Mouse (Mus musculus): Measurements from ENCODE around the gene Kntc1.
A peak's percentile ranks its signal among the peaks of the same experiment; 100 is the strongest.
"Not testable (repeated sequence)": the region's sequence is repeated elsewhere in the genome, so short reads cannot be mapped to it uniquely, and the experiment has no call there.

The Kntc1 gene

DNA sequence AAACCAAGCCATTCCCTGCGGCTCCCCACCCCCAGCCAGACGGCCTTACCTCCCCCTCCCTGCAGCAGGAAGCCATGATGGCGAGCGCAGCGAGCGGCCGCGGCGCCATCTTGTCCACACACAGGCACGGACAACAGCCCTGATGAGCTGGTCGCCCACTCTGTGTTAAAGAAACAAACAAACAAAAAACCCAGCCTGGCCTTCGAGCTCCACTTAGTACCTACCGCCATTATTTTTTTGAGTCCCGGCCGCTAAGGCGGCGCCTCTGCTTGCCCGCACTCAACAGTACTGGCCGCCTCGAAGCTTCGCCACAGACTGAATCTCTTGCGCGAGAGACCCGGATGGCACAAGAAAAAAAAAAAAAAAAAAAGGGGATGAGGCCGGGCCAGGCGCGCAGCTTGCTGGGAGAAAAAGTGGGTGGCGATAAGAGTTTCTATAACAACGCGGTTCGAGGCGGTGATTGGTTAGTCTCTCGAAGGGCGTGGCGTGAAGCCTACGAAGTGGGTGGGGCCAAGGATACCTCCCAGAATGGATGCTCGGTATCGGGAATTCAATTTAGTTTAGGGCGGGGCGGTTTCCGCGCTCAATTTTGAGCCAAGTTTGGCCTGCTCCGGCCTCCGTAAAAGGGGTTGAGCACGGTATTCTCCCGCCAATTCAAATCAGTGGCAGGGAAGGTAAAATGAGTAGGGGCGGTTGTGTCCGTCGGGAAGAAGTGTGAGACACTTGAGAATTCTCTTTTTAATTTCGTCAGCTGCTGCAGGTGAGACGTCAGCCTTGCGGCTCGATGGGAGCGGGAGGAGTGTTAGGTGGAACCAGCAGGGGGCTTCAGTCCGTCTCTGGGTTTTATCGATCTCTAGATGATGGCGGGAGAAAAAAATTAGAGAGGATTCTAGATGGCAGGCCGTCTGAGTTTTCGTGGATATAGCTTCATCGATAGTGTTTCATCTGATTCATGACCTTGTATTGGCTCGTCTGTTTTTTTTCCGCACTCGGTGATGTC, at the start of gene Kntc1, which contains the start of gene Rsrc2:
Gene Kntc1, plus strand, starts transcription at position 652 of the 1,000 bp plus-strand sequence.
Gene Rsrc2, minus strand, starts transcription at position 350 of the 1,000 bp plus-strand sequence.
- DNase-seq: peak; percentile 99

DNA sequence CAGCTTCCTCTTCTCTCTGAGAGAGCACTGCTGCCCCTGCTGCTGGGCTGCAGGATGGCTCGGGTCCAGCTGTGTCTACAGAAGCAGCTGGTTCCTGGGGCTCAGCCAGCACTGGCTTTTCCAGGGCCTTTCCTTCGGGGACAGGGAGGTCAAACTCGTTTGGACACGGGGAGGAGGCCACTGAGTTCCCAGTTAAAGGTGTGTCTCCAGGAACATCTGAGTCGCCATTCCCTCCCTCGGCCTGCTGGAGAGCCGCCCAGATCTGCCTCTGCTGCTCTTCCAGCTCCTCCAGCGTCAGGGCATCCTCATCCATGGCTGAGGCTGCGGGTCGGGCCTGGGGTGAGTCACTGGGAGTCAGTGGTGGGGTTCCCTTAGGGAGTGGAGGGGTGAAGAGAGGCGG, 48.9 kb upstream of the Kntc1 start:
- DNase-seq: peak; percentile 46

DNA sequence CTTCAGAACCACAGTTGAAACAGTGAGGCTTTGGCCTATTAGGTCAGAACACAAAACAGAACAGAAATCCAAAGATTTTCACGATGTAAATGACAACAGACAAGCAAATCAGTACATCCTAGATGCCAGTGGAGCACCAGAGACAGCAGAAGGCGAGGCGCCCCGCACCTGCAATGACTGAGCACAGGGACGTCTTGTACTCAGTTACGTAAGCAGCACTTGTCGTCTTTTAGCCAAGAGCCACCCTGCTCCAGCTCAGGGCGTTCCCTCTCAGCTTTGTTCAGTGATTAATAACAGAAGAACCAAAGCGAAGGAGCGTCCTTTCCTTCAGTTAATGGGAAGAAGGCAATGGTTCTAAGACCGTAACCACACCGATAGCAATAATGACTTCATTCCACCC, 40.9 kb upstream of the Kntc1 start:
- no peak for DNase-seq

DNA sequence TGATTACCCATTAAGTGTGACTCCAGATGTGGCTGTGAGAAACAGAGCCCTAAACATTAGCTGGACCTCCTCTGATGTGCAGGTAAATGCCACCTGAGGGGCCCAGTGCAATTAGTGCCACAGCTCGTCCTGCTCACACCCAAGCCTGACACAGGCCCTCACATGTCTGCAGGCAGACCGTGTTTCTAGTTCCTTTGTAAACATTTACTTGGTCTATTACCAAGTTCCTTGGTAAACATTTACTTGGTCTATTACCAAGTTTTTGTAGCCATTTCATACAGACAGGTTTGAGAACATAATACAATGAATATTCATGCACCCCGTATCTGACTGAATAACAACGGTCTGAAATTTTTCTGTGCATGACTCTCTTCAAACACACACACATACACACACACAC, 39.9 kb upstream of the Kntc1 start:
- no peak for DNase-seq

GRCm38 (mm10) chr5:123713782-123714181, 35.7 kb upstream of the Kntc1 start:
- no peak for DNase-seq

DNA sequence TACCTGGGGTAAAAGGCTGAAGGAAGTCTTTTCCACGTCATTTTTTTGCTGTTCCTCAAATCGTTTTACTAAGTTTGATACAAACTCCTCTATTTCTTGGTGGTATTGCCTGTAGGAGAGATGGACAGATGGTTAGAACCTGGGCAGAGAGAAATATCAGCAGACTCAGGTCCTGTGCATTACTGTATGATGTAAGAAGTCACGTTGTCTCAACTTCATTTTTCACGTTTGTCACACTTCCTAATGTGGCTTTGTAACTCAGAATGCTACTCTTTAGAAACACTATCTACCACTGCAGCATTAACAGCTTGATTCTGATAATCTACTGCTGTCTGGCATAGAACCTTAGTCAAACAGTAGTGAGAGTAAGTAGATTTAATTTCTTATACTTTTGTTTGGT, 34.9 kb upstream of the Kntc1 start:
- no peak for DNase-seq

DNA sequence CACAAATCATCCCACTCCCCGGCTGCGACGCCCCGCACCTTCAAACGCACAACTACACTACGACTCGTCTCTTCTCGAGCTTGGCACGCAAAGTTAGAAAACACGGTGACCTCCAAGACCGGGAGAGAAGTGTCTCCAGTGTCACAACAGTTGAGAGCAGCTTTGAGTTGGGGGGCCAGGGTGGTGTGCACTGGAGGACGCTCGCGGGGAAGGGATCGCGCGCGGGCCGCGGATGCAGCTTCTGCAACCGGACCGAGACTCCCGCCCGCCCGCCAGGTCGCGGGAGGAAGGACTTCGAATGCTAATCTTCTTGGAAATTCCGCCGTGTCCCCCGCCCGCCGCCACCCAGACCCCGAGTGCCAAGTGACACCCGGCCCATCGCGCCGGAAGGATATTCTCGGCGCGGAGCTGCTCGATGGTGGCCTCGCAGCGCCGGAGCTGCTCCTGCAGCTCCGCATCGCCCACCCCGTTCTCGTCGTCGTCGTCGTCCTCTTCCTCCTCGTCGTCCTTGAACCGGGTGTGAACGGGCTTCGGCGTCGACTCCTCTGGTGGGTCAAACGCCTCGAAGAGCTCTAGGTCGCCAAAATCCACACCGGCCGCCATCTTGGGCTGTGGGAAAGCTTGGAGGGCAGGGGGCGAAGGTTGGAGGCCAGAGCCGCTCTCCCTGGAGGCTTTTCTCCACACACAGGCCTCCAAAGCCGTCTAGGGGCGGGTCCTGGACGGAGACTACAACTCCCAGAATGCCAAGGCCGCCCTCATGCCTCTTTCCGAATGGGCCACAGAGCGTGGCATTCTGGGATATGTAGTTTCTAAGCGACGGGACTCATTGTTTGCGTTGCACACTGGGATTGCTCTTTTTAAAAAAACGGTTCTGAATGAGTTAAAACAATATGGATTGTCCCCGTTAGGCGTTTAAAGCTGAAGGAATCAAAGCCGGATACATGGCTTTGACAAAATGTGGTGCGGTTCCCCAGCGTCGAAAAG, 28.9 kb upstream of the Kntc1 start, which contains the start of gene Zcchc8:
Gene Zcchc8, minus strand, starts transcription at position 773 of the 984 bp plus-strand sequence.
- DNase-seq: peak; percentile 97

DNA sequence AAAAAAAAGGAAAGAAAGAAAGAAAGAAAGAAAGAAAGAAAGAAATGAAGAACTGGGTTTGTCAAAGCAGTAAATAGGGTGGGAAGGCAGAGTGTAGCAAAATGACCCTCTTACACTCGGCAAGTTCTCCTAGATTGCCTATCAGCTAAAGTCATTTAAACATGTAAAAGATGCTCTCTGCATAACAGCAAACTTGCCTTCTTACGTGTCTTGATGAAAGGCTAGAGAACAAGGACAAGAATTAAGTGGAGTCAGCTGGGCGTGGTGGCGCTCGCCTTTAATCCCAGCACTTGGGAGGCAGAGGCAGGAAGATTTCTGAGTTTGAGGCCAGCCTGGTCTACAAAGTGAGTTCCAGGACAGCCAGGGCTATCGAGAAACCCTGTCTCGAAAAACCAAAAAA, 25.7 kb upstream of the Kntc1 start:
- DNase-seq: not testable (repeated sequence)

DNA sequence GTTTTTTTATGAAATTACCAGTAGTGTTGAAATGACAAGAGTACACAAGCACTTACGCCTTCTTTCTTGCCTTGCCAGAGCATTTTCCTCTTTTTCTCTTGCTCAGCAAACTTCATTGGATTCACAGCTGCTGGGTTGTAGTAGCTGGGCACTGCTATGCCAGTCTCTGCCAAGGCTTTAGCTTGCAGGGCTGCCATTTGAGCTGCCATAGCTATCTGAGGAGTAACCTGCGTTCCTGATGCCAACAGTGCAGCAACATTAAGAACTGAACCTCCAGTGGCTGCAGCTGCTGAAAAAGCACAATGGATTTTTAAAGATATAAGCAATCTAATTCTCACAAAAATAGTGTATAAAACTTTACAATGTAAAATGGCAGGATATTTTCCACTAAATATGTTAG, 18.5 kb upstream of the Kntc1 start:
- no peak for DNase-seq

GRCm38 (mm10) chr5:123744358-123744757, 5.2 kb upstream of the Kntc1 start:
- DNase-seq: no peak

- no peak for DNase-seq
Observed at GRCm38 (mm10) chr5:123746253-123746652, 3.3 kb upstream of the Kntc1 start.

- no peak for DNase-seq
Observed at GRCm38 (mm10) chr5:123747604-123748003, 1.9 kb upstream of the Kntc1 start.

DNA sequence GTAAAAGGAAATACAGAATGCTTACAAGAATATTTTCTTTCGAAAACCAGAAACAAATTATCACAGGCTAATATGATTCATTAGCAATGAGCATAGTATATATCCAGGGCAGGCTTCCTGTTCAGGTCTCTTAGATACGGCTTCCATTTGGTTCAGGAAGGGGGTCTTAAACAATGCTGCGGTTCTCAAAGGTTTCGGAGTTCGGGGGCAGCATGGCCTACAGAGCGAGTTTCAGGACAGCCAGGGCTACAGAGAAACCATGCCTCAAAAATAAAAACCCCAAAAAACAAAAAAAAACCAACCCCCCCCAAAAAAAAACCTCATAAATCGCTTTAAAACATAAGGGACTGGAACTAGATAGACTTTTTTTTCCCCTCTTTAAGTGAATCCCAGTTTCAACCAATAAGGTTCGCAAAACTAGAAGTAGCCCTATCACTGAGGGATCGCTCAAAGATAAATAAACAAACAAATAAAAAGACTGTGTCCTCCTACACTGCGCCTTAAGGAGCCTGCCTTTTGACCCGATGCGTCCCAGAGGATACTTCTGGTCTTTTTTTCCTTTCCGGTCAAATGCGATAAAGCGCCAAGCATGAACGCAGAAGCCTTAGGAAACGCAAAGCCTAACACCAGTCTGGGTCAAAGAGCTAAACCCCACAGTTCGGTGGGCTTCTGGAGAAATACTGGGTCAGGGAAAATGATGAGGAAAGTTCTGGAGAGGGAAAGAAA, 1.0 kb upstream of the Kntc1 start:
- DNase-seq: no peak

GRCm38 (mm10) chr5:123765506-123765905, 16.0 kb downstream of the Kntc1 start:
- DNase-seq: no peak

GRCm38 (mm10) chr5:123766455-123766854, 16.9 kb downstream of the Kntc1 start:
- not testable (repeated sequence) for DNase-seq

DNA sequence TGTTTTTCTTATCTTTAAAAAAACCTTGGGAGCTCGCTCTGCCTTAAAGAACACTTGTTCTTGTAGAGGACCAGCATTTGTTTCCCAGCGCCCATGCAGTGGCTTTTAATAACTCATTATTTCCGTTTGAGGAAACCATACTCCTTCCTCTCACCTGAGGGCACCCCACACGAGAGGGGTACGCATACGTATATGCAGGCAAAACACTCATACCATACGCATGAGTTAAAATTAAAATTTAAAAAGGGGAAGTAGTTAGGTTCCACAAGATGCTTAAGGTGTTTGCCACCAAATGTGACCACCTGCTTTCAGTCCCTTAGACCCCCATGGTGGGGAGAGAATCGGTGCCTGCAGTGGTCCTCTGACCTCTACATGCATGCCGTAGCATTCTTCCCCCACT, 23.9 kb downstream of the Kntc1 start:
- DNase-seq: no peak

DNA sequence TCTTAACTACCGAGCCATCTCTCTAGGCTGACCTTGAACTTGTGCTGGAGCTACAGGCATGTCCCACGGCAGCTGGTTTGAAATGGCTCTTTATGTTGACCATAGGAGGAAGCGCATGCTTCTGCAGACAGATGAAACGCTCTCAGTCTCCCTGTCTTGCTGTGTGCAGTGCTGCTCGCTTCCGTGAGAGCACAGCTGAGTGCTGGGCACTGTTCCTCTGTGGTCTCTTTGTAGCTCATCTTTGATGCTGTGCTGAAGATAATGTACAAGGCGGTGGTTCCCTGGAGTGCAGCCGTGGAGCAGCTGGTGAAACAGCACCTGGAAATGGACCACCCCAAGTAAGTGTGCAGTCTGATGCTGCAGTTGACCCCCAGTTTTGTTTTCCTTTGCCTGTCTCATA, 31.2 kb downstream of the Kntc1 start:
- DNase-seq: no peak

DNA sequence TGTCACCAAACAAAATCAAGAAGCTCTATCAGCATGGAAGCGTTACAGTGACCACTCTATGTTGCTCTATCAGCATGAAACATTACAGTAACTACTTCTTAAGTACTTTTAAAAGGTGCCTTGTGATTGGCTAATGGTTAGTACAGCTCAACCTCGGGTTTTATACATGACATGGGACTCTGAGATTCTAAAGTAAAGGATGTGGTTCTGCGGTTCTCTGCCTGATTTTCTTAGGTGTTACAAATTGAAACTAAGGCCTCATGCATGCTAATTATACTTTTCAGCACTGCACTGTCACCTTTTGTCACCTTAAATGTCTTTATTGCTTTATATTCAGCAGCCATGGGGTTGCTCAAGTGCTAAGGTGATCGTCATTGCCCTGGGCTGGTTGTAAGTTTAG, 32.3 kb downstream of the Kntc1 start:
- DNase-seq: no peak

- no peak for DNase-seq
Observed at GRCm38 (mm10) chr5:123788976-123789375, 39.5 kb downstream of the Kntc1 start.

DNA sequence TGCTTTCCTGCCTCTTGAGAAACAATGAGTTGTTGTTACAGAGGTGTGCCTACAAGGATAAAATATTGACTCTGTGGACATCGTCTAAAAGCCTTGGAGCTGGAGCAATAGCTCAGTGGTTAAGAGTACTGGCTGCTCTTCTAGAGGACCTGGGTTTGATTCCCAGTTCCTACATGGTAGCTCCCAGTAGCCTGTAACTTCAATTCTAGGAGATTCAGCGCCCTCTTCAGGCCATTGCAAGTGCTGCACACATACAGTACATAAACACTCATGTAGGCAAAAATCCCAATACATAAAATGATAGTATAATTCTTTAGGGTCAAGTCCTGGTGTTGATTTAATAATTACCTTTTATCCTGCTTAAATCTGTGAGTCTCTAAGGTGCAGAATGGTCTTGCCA, 43.6 kb downstream of the Kntc1 start:
- no peak for DNase-seq

DNA sequence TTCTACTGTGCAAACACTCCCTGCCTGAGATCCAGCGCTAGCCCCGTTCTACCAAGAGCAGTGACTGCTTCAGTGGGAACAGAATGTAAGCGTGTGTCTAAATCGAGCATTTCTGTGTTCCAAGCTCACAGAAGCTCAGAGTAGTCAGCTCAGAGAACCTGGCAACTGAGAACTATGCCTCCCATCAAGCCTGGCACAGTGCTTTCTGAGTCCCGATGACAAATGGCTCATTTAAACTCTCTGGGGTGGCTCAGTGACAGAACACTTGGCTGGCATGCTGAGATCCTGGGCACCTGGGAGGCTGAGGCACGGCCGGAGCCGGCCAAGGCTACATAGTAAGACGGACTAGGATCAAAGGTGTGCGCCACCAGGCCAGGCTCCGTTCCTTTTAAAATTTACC, 56.8 kb downstream of the Kntc1 start:
- peak; percentile 54 for DNase-seq

- DNase-seq: no peak
Observed at GRCm38 (mm10) chr5:123808541-123808940, 59.0 kb downstream of the Kntc1 start.
